Mouse (Mus musculus): ENCODE measurements around the gene Twf2. TPM values are rescaled to one million over a fixed set of nuclear protein-coding genes. Genes with fewer than 3 reads are reported as not detected.

Gene Twf2
- polyA plus RNA-seq, 2 experiments from 2014 or later = 144 to 147 TPM

DNA sequence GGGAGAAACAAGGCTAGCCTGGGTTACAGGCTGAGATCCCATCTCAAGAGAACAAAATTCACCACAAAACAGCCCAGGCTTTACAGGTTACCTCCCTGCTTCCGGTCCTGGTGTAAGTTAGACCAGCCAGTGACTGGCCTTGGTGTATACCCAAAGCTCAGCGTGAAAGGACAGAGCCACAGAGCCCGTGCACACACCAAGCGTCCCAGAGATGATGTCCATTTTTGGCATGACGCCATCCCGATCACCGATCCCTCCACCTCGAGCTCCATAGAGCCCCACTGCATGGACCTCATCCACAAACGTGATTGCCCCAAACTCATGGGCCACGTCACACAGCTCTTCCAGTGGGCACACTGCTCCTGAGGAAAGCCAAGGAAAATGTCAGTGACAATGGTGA is 35.0 kb downstream of the Twf2 start:
- no peak for ATAC-seq

DNA sequence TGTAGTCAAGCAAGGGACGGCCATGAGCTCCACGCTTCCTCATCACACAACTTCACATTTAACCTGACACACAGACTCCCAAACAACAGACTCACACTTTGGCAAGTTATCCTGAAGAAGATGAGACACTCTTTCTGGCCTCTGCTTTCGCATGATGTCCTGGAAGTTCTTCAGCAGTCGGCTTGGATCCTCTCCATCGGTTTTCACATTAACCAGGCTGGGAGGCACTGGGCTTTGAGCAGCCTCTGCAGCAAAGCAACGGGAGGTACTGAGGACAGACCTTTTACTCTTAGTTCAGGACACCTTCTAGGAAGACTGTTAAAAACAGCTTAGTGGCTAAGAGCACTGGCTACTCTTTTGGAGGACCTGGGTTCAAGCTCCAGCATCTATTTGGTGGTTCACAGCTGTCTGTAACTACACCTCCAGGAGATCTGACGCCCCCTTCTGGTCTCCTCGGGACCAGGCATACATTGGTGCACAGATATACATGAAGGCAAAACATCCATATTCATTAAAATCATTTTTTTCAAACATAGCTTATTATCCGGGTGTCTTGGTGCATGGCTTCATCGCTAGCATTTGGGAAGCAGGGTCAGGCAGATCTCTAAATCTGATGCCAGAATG is 38.7 kb downstream of the Twf2 start:
- ATAC-seq = no peak

DNA sequence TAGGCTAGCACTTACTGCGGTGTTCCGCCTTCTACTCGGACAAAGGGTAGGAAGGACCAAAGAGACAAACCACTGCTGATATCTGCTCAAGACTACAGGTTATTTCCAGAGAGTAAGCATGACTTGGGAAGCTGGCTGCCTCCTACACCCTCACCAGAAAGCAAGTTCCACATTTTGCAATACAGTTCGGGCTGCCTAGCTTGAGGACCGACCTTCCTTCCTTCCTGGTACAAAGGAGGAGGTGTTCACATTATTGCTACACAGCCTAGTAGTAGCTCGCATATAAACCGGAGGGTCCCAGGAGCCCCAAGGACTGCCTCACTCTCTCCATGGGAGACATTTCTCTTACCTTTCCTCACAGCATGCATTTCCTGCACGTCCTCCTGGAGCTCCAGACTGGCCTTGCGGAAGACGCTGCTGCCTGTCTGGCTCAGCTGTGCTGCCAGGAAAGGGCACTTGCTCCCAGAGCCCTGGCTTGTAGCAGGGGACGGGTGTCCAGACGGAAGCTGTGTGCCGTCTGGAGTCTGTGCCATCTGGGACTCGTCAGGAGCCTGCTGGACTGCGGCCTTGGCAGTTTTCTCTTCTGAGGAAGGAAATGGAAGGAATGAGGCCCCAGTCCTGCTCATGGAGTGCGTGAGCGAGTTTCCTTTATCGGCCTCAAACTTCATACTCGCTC is 40.0 kb downstream of the Twf2 start:
- no peak for ATAC-seq

DNA sequence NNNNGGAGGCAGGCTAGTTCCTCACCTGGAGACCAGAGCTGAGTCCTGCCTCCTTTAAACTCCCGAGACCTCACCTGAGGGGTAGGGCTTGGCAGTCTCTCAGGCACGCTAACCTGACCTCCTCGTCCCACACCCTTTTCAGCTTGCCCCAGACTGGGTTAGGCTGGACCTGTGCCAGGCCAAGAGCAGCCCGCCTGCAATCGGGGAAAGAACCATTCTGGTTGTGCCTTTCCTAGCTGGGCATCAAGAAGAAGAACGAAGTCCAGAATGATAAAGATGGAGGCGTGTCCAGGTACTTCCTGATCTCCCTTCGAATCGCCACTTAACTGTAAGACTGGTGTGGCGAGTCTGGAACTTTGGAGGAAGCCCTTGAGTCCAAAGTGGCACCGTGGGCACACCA is 46.6 kb downstream of the Twf2 start:
- ATAC-seq = no peak

DNA sequence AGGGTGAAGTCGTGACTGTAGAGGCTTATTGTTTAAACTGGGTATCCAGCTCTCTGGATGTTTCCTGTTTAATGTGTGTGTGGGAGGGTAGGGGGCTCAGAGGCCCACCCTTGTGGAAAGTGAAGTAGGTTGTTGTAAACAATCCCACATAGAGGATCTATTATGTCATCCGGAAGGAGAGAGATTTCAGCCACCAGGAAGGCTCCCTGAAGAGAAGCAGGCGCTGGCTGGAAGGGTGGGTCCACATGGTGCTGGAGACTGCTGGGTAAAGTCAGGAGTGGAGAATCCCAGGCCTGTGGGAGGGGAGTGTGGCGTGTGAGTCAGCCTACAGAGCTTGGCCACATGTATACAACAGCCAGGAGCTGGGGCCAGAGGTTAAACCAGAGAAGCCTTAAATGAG is 47.3 kb downstream of the Twf2 start:
- ATAC-seq = no peak

DNA sequence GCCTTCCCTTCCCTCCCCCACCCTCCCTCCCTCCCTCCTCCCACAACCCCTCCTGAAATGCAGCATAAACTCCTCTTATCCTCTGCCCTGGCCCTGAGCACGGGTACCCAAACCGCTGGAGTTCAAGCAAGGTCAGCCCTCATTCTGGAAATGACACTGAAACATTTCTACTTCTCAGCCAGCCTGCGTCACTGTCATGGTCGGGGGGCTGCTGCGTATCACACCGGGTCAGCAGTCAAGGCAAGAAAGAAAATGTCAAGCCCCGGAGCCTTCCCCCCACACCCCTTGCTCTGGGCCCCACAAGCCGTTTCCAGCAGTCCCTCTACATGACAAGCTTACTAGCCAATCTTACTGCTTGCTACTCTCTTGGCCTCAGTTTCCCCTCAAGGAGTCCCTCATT is 48.2 kb downstream of the Twf2 start:
- ATAC-seq = no peak

DNA sequence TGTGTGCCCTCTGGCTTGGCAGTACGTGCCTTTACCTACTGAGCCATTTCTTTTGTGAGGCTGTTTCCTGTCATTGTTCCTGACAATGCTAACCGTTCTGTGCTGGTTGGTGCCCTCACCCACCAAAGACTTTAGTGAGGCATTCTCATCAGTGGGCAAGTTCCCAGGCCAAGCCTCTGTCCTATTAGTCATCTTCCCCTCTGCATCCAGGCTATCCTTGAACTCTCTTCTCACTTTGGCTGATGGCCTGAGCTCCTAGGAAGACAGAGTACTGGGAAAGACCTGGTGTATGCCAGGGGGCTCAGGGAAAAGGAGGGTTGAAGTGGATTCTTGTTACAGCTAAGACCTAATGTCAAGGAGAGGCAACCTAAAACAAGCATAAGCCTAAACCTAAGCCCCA is 51.1 kb downstream of the Twf2 start:
- ATAC-seq = no peak

DNA sequence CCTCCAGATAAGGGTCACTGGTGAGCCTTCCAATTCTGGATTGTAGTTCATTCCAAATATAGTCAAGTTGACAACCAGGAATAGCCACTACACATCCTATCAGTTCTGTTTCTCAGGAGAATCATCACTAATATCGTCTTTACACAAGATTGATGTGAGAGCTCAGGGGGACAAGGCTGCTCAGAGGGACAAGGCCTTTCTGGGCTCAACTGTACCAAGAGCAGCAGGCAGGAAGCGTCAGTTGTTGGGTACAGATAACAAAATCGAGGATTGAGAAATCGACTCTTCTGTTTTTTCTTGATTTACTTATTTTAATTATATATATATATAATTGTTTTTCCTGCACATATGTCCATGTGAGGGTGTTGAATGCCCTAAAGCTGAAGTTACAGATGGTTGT is 55.5 kb downstream of the Twf2 start:
- ATAC-seq = no peak

DNA sequence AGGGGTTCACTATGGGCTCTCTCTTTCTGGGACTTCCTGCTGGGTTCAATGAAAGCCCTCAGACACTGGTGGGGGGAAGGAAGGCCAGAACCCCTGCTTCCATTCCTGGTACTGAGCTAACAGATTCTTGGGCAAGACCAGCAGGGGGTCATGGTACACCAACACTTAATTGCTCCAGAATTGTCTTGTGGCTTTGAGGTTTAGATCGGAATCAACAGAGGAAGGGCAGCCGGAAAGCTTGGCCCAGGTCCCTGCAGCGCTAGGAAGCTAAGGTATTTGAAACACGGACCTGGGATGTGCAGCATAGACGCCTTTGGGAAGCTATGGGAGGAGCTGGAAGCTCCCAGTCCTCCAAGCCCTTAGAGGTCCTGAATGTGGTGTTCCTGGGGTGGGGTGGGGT is 56.1 kb downstream of the Twf2 start:
- no peak for ATAC-seq

DNA sequence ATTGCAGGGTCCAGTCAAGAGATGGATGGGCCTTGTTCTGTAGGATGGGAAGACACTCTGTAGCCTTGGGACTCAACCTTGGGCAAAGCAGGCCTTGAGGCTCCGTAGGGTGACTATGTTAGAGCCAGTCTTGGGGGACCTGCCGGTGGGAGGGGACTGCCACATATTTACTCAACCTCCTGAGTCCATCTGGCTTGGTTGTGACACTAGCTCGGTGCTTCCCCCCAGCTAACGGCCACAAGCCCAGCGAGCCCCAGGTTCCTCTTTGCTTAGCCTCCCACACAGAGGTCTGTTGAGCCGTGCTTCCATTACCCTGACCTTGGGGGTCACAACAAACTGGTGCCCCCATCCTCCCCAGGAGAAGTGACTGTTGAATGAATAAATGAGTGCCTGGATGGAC is 58.1 kb downstream of the Twf2 start:
- no peak for ATAC-seq

DNA sequence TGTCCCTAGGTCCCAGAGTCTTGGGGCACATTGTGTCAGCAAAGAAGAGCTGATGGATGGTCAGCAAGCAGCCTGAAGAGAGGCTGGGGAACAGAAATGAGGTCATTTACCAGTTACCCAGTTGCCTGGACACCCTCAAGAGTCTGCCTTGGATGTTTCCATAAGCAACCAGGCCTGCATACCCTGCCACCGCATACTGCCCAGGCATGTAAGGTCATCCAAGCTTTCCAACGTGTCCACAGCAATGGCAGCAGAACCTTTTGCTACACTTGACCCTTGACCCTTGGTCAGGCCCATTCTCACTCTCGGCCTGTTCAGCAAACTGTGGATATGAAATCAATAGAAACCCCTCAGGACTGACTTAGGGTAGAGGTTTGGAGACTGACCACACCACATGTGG is 58.6 kb downstream of the Twf2 start:
- no peak for ATAC-seq

DNA sequence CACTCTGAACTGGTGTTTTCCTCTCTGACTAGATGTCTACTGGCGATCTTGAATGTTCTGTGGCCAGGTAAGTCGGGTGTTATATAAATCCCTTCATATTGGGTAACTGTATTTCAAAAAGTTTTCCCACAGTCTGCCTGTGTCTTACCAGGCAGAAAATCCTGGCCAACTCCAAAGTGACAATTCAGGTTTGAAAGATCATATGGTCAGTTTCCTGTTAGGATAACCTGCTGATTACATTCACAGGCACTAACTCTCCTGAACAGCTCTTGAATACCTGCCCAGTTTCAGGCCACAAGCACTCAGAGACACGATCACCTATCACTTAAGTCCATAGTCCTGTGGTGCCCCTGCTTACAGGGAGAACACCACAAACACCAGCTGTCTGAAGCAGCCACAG is 59.2 kb downstream of the Twf2 start:
- ATAC-seq = no peak

DNA sequence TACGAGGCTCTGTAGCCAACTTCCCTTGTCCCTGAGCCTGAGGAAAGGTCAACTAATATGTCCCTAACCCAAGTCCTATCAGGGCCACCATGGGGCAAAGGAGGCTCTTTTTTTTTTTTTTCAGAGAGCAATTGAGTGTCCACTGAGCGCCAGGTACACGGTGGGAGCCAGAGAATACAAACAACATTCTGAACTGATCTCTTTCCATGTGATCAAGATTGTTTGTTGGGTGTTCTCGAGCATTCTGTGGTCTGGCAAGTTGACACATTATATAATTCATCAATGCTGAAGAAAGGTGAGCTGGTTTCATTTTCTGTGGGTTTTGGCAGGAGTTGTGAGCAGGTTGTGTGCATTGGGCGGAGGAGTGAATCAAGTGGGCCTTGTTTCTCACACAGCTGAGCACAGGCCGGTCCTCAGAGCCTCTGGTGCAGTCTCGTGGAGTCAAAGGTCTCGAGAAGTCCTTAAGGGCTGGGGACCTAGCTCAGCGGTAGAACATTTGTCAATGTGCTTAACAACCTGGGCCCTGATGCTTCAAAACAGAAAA is 60.5 kb downstream of the Twf2 start:
- ATAC-seq = no peak

Other genes with a start within 250 kb of the Twf2 start
- not detected for gene Col6a5, start 242.5 kb upstream of the Twf2 start, polyA plus RNA-seq (2017; shearing (Covaris generic))
- under 1 TPM in 1 of 2 experiments, not detected in 1; 0.90 TPM for gene Col6a4, start 106.3 kb upstream of the Twf2 start, polyA plus RNA-seq (2017; shearing (Covaris generic))
- 1 to 10 TPM; 2.9 to 3.3 TPM for gene Glyctk, start 45.0 kb upstream of the Twf2 start, polyA plus RNA-seq (2017; shearing (Covaris generic))
- gene Wdr82, start 32.2 kb upstream of the Twf2 start, polyA plus RNA-seq (2017; shearing (Covaris generic)) = 10 to 100 TPM; 45.7 to 46.3 TPM
- 10 to 100 TPM; 13.6 to 14.2 TPM for gene Ppm1m, start 3.4 kb upstream of the Twf2 start, polyA plus RNA-seq (2017; shearing (Covaris generic))
- gene Tlr9, start 19.5 kb downstream of the Twf2 start, polyA plus RNA-seq (2017; shearing (Covaris generic)) = under 1 TPM in 1 of 2 experiments, not detected in 1; 0.13 TPM
- 10 to 100 TPM; 37.8 to 65.0 TPM for gene Alas1, start 45.5 kb downstream of the Twf2 start, polyA plus RNA-seq (2017; shearing (Covaris generic))
- 10 to 100 TPM in 1 of 2 experiments, 1 to 10 TPM in 1; 7.9 to 13.5 TPM for gene Poc1a, start 78.0 kb downstream of the Twf2 start, polyA plus RNA-seq (2017; shearing (Covaris generic))
- 10 to 100 TPM; 16.7 to 20.0 TPM for gene Dusp7, start 165.5 kb downstream of the Twf2 start, polyA plus RNA-seq (2017; shearing (Covaris generic))
- 1,000 to 10,000 TPM; 1,290 to 1,880 TPM for gene Rpl29, start 226.3 kb downstream of the Twf2 start, polyA plus RNA-seq (2017; shearing (Covaris generic))
- gene Acy1, start 235.2 kb downstream of the Twf2 start, polyA plus RNA-seq (2017; shearing (Covaris generic)) = 1 to 10 TPM; 9.3 to 10.0 TPM
- 10 to 100 TPM in 1 of 2 experiments, 1 to 10 TPM in 1; 8.1 to 10.1 TPM for gene Abhd14b, start 244.4 kb downstream of the Twf2 start, polyA plus RNA-seq (2017; shearing (Covaris generic))
- 10 to 100 TPM; 12.7 to 13.0 TPM for gene Abhd14a, start 244.6 kb downstream of the Twf2 start, polyA plus RNA-seq (2017; shearing (Covaris generic))